Mouse (Mus musculus): ENCODE measurements around the gene Tnfrsf22.

Tnfrsf22 gene

DNA sequence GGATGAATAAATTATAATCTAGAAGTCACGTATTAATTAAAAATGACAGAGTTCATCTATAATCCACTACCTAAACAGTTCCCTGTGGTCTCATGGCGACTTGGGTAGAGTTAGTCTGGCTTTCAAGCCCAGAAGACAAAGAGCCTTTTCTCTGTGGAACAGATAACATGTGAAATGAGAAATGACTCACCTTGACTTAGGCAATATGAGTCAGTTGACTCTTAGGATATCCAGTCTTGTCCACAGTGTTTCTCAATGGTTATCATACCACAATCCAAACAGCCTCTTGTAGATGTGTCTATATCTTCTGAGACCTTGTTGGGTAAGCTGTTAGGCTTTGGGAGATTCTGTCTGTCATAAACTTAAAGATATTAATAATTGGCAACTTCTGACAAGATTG, 18.0 kb downstream of the Tnfrsf22 start:
- in situ Hi-C loops (cut with MboI, MseI), result no loop called here

DNA sequence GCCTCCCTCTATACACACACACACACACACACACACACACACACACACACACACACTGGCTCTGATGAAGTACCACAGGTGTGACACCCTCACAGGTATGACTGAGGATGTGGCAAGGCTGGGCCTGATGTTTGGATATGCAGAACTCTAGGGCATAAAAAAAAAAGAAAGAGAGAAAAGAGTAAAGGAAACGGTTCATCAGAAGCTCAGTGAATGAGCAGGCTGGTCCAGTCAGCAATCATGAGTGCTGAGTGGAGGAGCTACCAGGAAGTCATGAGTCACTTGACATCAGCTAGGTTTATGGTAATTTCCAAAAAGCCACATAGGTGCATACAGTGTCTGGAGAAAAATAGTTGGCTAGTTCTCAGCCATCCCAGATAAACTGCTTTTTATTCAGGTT, 20.0 kb downstream of the Tnfrsf22 start:
- in situ Hi-C loops (cut with MboI, MseI), result loop anchor here (10.0 kb wide), 1 partner anchor 1515 kb away; no protein-coding TSS in a partner anchor

DNA sequence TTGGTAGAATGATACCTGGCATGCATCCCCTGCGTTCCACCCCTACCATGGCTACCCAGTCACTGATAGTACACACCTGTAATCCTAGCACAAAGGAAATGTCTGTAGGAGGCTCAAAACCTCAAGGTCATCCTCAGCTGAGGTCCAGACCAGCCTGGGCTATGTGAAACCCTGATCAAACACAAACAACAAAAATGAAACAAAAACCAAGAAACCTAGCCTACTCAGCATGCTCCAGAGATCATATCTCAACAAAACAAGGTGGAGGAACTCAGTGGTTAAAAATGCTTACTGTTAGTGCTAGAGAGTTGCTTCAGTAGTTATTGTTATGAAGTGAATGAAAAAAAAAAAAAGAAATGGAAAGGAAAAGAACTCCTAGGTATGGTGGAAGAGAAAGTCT, 20.9 kb downstream of the Tnfrsf22 start, which contains the start of gene Tnfrsf26:
TSS of gene Tnfrsf26 (minus strand) at position 183 of the 400 bp plus-strand sequence.
- in situ Hi-C loops (cut with MboI, MseI), result loop anchor here (10.0 kb wide), 1 partner anchor 1514 kb away; no protein-coding TSS in a partner anchor

DNA sequence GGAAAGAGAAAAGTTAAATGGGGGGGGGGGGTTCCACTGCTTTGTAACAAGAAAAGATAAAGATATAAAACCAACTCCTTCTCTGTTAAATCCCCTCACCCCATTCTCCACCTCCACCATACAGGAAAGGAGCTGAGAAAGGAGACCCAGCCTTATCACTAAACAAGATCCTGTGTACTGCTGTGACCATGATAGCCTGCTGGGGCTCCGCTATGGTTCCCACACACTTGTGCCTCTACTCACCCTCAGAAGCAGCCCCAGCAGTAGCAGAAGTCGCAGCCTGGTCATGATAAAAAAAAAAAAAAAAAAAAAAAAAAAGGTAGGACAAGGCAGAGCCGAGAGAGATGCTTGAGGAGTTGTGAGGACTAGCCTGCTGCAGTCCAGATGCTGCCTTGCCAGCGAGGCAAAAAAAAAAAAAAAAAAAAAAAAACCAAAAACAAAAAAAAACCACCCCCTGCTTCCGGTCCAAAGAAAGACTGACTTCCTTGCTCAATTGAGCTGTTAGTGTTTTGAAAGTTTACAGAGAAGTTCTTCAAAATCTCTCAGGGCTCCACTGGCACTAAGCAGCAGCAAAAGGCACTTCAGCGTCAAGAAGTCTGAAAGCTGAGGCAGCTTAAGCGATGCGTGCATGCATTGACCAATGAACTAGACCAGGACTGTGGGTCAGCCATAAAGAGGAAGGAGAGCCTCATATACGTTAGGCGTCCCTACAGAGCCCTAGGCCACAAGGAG, 21.7 kb downstream of the Tnfrsf22 start:
- in situ Hi-C loops (cut with MboI, MseI), result loop anchor here (10.0 kb wide), 1 partner anchor 1513 kb away; no protein-coding TSS in a partner anchor

DNA sequence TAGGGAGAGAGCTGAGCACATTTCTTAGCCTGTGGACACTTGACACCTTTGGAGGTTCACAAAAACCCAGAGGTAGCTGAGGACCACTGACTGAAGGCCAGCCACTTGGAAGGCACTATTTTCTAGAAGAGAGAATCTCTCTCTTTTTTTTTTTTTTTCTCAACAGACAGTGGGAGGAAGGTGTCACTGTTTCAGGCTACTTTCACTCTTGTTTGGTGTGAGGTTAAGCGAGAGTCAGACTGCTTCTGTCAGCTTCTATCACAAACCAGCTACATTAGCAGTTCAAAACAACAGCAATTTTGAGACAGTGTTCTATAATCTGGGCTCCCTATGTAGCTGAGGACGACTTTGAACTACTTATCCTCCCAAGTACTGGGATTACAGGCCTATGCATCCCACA, 23.3 kb downstream of the Tnfrsf22 start:
- in situ Hi-C loops (cut with MboI, MseI), result loop anchor here (10.0 kb wide), 1 partner anchor 1511 kb away; no protein-coding TSS in a partner anchor

DNA sequence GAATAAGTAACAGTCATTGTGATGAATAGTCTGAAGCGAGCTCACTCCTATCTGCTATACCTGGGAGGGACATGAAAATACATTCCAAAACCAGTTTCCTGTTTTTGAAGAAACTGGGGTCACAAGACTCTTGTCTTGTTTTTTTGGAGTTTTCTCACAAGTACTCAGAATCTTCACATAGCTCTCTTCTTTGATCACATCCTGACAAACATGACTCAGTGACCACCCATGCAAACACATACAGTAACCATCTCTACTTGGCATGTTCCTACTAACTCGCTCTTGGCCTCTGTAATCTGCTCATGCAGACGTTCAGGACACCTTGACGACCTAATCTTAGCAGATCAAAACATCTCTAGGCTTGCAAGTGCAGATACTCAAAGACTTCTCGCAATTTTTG, 24.3 kb downstream of the Tnfrsf22 start:
- in situ Hi-C loops (cut with MboI, MseI), result loop anchor here (10.0 kb wide), 1 partner anchor 1510 kb away; no protein-coding TSS in a partner anchor

DNA sequence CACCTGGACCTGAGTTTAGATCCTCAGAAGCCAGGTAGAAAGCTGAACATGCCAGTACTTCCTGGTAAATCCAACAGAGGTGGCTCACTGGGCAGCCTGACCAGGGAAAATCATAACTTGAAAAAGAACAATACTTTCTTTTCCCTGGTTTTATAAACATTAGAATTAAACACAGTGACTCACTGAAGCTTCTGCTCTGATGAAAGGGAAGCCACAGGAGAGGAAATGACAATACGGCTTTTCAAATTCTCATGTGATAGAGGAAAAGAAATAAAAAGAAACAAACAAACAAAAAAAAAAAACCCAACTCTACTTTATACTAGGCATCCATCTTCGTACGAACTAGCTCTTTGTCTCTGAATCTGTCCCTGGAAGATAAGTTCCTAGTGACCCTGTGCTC, 24.9 kb downstream of the Tnfrsf22 start:
- in situ Hi-C loops (cut with MboI, MseI), result loop anchor here (10.0 kb wide), 1 partner anchor 1510 kb away; no protein-coding TSS in a partner anchor

DNA sequence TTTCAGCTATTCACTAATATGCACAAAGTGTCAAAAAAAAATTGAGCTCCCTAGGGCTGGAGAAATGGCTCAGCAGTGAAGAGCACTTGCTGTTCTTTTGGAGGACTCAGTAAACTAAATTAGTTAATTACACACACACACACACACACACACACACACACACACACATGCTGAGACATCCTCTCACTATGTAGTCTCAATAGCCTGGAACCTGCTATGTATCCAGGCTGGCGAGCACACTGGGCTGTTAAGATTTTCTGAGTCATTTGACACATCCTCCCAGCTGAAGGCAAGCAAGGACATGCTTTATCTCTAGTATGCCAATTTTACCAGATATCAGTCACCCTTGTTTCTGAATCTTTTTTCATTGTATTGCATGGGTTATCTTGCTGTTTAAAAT, 28.5 kb downstream of the Tnfrsf22 start:
- in situ Hi-C loops (cut with MboI, MseI), result loop anchor here (10.0 kb wide), 1 partner anchor 1506 kb away; no protein-coding TSS in a partner anchor

DNA sequence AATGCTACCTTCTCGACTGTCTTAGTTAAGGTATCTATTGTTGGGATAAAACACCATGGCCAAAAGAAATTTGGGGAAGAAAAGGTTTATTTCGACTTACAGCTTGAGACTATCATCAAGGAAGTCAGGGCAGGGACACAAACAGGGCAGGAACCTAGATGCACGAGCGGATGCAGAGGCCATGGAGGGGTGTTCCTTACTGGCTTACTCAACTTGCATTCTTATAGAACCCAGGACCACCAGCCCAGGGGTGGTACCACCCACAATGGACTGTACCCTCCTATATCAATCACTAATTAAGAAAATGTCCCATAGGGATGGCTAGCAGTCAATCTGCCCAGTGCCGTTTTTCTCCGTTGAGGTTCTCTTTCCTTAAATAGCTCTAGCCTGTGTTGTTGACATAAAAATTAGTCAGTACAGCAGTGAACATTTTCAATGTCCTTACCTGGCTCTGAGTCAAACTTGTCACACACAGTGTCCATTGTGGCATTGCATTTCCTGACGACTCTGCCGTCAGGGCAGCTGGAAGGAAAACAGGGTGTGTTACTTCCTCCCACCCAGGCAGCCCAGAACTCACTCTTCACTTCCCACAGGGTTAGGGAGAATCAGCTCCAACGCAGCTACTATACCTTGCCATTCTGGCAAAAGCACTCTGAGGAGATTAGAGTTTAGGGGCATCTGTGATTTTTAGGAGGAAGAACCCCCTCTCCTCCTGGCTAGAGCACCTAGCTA, 34.9 kb downstream of the Tnfrsf22 start:
- in situ Hi-C loops (cut with MboI, MseI), result loop anchor here (5.0 kb wide), 1 partner anchor 78 kb away; no protein-coding TSS in a partner anchor

DNA sequence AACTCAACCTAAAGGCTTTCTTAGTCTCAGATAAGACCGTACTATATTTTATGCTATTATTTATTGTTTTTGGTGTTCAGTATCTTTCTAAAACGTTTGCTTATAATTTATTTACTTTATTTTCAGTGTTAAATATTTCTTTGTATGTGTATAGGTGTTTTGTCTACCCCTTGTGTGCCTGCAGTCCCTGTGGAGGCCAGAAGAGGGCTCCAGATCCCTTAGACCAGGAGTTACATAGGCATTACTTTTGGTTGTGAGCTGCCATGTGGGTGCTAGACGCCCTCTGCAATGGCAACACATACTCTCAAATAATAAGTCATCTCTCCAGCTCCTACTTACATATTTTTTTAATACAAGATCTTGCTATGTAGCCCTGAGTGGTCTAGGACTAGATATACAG, 37.2 kb downstream of the Tnfrsf22 start:
- in situ Hi-C loops (cut with MboI, MseI), result no loop called here

DNA sequence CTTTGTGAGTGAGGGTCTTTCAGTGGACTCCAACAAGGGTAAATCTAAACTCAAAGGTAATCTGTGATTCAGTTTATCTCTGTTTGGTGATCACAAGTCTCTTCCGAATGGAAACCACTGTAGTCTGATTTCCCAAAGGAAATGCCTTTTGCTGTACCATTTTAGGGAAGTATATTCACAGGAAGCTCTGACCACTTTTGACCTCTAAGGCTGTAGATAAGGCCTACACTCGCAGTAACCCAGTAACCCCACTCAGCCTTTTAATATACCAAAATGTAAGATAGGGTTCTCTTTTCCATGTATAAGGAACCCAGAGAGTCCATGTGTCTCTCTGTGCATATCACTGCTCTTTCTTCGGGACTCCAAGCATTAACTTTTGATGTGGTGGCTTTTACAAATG, 44.1 kb downstream of the Tnfrsf22 start:
- in situ Hi-C loops (cut with MboI, MseI), result no loop called here

DNA sequence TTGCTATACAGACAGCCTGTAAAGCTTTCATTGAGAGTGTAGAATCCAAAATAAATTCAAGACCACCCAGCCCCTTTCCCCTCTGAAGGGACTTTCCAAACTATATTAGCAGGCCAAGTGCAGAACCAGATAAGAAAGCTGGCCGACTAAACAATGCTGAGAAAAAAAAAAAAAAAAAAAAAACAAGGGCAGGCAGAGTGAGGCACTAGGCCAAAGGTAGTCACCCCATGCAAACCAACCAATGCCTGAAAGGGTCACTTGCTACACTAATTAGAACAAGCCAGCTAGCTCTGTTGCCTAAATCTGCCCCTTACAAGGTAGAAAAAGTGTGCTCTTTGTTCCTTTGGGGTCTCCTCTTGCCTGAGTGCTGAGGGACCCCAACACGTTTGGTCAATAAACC, 44.6 kb downstream of the Tnfrsf22 start:
- in situ Hi-C loops (cut with MboI, MseI), result no loop called here

DNA sequence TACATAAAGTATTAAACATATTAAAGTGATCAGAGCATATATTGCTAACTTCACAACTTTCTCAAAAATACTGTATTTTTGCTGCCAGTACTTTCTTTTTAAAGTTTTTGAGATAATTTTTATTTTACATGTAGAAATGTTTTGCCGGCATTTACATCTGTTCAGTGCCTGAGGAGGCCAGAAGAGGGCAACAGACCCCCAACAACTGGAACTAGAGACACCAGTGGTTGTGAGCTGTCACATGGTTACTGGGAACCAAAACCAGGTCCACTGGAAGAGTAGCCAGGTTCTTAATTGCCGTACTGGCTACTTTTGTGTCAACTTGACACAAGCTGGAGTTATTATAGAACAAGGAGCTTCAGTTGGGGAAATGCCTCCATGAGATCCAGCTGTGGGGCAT, 47.8 kb downstream of the Tnfrsf22 start:
- in situ Hi-C loops (cut with MboI, MseI), result no loop called here

DNA sequence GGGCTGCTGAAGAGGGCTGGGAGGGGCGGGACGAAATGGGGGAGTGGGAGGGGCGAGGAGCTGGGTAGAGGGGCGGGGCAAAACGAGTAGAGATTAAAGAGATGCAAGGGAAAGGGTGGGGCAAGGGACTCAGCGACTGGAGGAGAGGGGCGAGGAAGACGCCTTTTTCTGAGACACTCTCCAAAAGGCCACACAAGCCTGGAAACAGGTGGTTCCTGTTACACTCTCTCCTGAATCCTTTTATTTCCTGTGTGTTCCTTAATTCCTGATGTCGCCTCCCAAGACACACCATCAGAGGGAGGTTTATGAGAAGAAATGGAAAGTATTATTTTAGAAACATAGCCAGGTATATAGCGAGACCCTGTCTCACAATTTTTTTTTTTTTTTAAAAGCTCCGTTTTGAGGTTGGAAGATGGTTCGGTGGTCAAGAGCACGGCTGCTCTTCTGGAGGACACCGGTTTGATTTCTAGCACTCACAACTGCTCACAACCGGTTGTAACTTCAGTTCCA, 49.2 kb downstream of the Tnfrsf22 start:
- in situ Hi-C loops (cut with MboI, MseI), result no loop called here

DNA sequence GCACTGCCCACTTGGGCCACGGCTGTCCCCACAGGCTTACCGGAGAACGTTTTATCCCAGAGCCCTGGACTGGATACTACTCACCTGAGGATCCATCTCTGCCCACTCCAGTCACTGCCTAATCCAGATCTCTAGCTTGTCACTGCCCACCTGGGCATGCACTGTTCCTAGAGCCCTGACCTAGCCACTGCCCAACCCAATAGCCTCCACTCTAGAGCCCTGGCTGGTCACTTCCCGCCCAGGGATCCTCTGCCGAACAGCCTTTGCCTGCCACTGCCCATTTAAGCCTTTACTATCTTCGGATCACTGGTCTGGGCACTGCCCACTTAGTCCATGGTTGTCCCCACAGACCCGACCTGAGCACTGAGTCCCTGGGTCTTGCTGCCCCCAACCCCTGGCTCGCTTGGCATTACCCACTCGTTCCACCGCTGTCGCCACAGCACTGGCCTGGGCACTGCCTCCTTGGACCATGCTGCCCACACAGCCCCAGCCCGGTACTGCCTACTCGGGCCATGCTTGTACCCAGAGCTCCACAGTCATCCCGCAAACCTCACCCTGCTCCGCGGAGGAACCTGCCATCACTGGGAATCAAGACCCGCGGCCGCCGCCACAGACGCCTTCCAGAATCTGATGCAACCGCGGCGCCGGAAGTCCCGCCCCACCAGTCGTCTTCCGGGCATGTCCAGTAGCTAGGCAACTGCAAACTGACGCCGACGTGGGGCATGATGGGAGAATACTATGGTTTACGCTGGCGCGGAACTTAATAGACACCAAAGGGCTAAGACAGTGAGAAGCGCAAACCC, 49.8 kb downstream of the Tnfrsf22 start, which contains the start of gene Cars:
TSS of gene Cars (minus strand) at position 663 of the 803 bp plus-strand sequence.
- in situ Hi-C loops (cut with MboI, MseI), result no loop called here

DNA sequence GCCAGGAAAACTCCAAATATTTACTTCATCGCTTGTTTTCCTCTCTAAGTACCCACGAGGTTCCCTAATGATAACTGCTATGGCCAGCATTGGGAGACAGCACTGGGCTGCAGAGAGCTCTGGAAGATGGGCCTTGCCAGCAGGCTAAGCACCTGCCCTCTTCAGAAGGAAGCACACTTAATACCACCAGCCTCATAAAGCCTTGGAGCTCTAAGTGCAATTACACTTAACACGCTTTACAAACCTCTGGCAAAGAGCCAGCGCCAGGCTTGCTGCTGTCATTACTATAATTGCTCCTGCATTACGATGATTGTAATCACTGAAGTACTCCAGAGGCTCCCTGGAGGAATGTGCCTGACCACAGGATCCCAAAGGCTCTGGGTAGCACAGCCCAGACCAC, 54.6 kb downstream of the Tnfrsf22 start:
- in situ Hi-C loops (cut with MboI, MseI), result no loop called here

DNA sequence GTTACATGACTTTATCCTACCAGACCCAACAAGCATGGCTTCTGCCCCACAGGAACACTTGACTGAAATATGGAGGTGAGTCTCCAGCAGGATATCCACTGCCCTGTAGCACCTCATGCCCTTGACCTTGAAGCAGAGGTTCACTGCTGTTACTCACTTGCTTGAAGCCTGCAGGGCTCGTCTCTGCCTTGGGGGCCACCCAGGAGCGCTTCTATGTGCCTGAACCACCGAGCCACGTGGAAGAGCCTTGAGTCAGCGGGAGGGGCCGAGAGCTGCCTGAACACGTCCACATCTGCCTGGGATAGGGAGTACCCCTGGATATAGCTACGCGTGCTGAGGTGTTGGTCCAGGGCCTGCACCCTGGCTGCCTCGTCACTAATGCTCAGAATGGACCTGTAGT, 57.2 kb downstream of the Tnfrsf22 start:
- in situ Hi-C loops (cut with MboI, MseI), result no loop called here

DNA sequence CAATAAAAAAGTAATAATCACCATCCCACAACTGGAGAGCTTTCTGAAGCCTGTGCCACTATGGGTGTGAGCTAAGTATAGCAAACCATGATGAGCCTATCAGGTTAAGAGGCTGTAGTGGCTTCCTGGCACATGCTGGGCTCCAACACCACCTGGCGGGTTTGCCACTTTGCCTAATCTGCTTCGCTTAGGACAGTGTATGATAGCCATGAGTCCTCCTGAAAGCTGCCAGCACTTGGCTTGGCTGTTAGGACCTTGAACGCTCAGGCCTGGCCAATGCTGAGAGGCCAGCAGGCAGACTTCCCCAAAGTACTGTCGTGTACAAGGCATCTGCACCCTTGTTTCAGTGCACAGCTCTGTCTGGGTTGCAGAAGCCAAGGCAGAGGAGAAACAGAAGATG, 61.5 kb downstream of the Tnfrsf22 start:
- in situ Hi-C loops (cut with MboI, MseI), result loop anchor here (5.0 kb wide), 1 partner anchor 114 kb away; no protein-coding TSS in a partner anchor

DNA sequence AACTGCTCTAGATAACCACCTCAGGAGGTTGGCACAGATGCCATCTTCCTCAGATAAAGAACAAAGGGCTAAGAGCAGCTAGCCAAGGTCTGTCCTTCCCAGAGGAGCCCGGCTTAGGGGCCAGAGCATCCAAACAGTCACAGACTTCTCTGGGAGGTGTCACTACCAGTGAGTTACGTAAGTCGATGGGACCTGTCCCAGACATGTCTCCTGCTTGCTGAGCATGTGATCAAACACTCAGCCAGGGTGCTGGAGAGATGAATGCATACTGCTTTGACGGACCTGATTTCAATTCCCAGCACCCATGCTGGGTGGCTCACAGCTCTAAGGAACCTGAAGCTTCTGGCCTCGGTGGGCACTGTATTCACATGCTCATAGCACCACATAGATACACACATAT, 61.9 kb downstream of the Tnfrsf22 start:
- in situ Hi-C loops (cut with MboI, MseI), result loop anchor here (5.0 kb wide), 1 partner anchor 115 kb away; no protein-coding TSS in a partner anchor

Measured in T-helper 2 cell (primary cell).